Mouse (Mus musculus) heart, embryonic 13.5 days (tissue): ENCODE results near the gene Cry1. TPM values are rescaled to one million over a fixed set of nuclear protein-coding genes. Genes with fewer than 3 reads are reported as not detected.

Source experiments
- ATAC-seq: fragments of 200-750 bp; cut with Nextera tagmentation; 2 replicates; pipeline ENCODE4 v1.8.0; 2017; ENCODE audit warnings: moderate TSS enrichment; ENCODE audit not compliant: insufficient number of reproducible peaks, low FRiP score, low TSS enrichment; ENCODE audit errors: extremely low read depth
- H3K27ac ChIP-seq: fragments of 300-500 bp; sonication (generic); replicated peaks from 2 replicates; pipeline ENCODE4 v1.5.1; 2015; ENCODE audit warnings: moderate library complexity, mild to moderate bottlenecking, inconsistent platforms
- H3K27me3 ChIP-seq: fragments of 300-500 bp; sonication (generic); replicated peaks from 2 replicates; pipeline ENCODE4 v1.6.1; 2015; ENCODE audit warnings: mild to moderate bottlenecking, inconsistent platforms
- H3K36me3 ChIP-seq: fragments of 300-500 bp; sonication (generic); 2 replicates; pipeline ENCODE4 v1.6.1; 2015; ENCODE audit warnings: mild to moderate bottlenecking, inconsistent platforms
- H3K4me1 ChIP-seq: fragments of 300-500 bp; sonication (generic); 2 replicates; pipeline ENCODE4 v1.6.1; 2015; ENCODE audit warnings: inconsistent platforms
- H3K4me2 ChIP-seq: fragments of 300-500 bp; sonication (generic); 2 replicates; pipeline ENCODE4 v1.6.1; 2015; ENCODE audit warnings: inconsistent platforms, mild to moderate bottlenecking, moderate library complexity
- H3K4me3 ChIP-seq: fragments of 300-500 bp; sonication (generic); 2 replicates; pipeline ENCODE4 v1.5.1; 2015; ENCODE audit warnings: moderate library complexity, mild to moderate bottlenecking, inconsistent platforms
- H3K9ac ChIP-seq: fragments of 300-500 bp; sonication (generic); 2 replicates; pipeline ENCODE4 v1.6.1; 2015; ENCODE audit warnings: inconsistent platforms, mild to moderate bottlenecking, moderate library complexity
- H3K9me3 ChIP-seq: fragments of 300-500 bp; sonication (generic); 2 replicates; pipeline ENCODE4 v1.6.1; 2016; ENCODE audit warnings: inconsistent platforms
- WGBS: fragments of 180-500 bp; shearing (Covaris S2); methylation state at CpG from one replicate; pipeline ENCODE4 v1.1.7; 2015; ENCODE audit warnings: mixed read lengths; 5-methylcytosine and 5-hydroxymethylcytosine counted together
- polyA plus RNA-seq: library from polyadenylated mRNA; unstranded; fragments of >200 nt; fragmentation: Nextera tagmentation; extraction: Ambion mirVana; gene quantifications from 2 replicates; pipeline ENCODE4 v1.2.1, GENCODE M21; 2015

Gene Cry1
- polyA plus RNA-seq, 1 experiment from 2014 or later = 14.8 TPM

GRCm38 (mm10) chr10:85159989-85160619 is 24.8 kb downstream of the Cry1 start:
- Histone ChIP-seq H3K36me3 (no peaks in the 10 kb centered on the region), H3K4me3 (no peak overlapping the region), H3K4me2 (no peak overlapping the region), H3K9me3 (no peaks in the 10 kb centered on the region), H3K27me3 (no peaks in the 10 kb centered on the region), H3K27ac (0 out of 2 replicates have a peak overlapping the region, but pooled peaks have one; percentile 24), H3K4me1 (peaks cover 18% of the 10 kb centered on the region), H3K9ac (no peak overlapping the region)
- no peak for ATAC-seq
- 14% methylated on average over 1 of the region's 1 CpGs for WGBS

- WGBS = 83% methylated on average over 7 of the region's 7 CpGs
- H3K36me3 ChIP-seq = no peaks in the 10 kb centered on the region
Observed at GRCm38 (mm10) chr10:85157451-85157850, 27.4 kb downstream of the Cry1 start.

GRCm38 (mm10) chr10:85154195-85154594 is 30.7 kb downstream of the Cry1 start:
- H3K4me1 ChIP-seq = no peaks in the 10 kb centered on the region
- no peak overlapping the region for H3K27ac ChIP-seq
- ATAC-seq = no peak
- H3K27me3 ChIP-seq = no peaks in the 10 kb centered on the region
- no peak overlapping the region for H3K4me3 ChIP-seq
- WGBS = 17% methylated on average over 2 of the region's 2 CpGs
- no peaks in the 10 kb centered on the region for H3K9me3 ChIP-seq
- peaks cover 11% of the 10 kb centered on the region for H3K36me3 ChIP-seq
- H3K4me2 ChIP-seq = no peak overlapping the region
- no peak overlapping the region for H3K9ac ChIP-seq

More at GRCm38 (mm10) chr10:85157451-85157850, 27.4 kb downstream of the Cry1 start:
- Histone ChIP-seq H3K9ac (no peak overlapping the region), H3K27ac (no peak overlapping the region), H3K4me3 (no peak overlapping the region), H3K27me3 (no peaks in the 10 kb centered on the region), H3K4me1 (peaks cover 18% of the 10 kb centered on the region), H3K9me3 (no peaks in the 10 kb centered on the region), H3K4me2 (no peak overlapping the region)
- ATAC-seq = no peak

GRCm38 (mm10) chr10:85149226-85149625 is 35.6 kb downstream of the Cry1 start:
- 79% methylated on average over 5 of the region's 5 CpGs for WGBS
- H3K36me3 ChIP-seq = peaks cover 42% of the 10 kb centered on the region
- no peak overlapping the region for H3K4me3 ChIP-seq
- no peak overlapping the region for H3K27ac ChIP-seq
- no peaks in the 10 kb centered on the region for H3K4me1 ChIP-seq
- no peaks in the 10 kb centered on the region for H3K9me3 ChIP-seq
- H3K4me2 ChIP-seq = no peak overlapping the region
- H3K27me3 ChIP-seq = no peaks in the 10 kb centered on the region
- no peak overlapping the region for H3K9ac ChIP-seq
- no peak for ATAC-seq

- Histone ChIP-seq H3K4me2 (no peak overlapping the region), H3K9ac (no peak overlapping the region), H3K4me1 (no peaks in the 10 kb centered on the region), H3K36me3 (peaks cover 63% of the 10 kb centered on the region), H3K9me3 (no peaks in the 10 kb centered on the region), H3K27me3 (no peaks in the 10 kb centered on the region), H3K4me3 (no peak overlapping the region), H3K27ac (no peak overlapping the region)
- ATAC-seq = no peak
- WGBS = 82% methylated on average over 14 of the region's 14 CpGs
Observed at GRCm38 (mm10) chr10:85146282-85146681, 38.6 kb downstream of the Cry1 start.

- no peaks in the 10 kb centered on the region for H3K9me3 ChIP-seq
- no peak overlapping the region for H3K27ac ChIP-seq
- H3K36me3 ChIP-seq = peaks cover 45% of the 10 kb centered on the region
- no peaks in the 10 kb centered on the region for H3K27me3 ChIP-seq
- H3K4me1 ChIP-seq = no peaks in the 10 kb centered on the region
- no peak overlapping the region for H3K9ac ChIP-seq
- WGBS = 64% methylated on average over 9 of the region's 9 CpGs
- ATAC-seq = no peak
- no peak overlapping the region for H3K4me2 ChIP-seq
- no peak overlapping the region for H3K4me3 ChIP-seq
Observed at GRCm38 (mm10) chr10:85141465-85141864, 43.4 kb downstream of the Cry1 start.

- Histone ChIP-seq H3K9me3 (no peaks in the 10 kb centered on the region), H3K4me3 (no peak overlapping the region), H3K9ac (no peak overlapping the region), H3K27me3 (no peaks in the 10 kb centered on the region), H3K4me1 (no peaks in the 10 kb centered on the region), H3K27ac (no peak overlapping the region), H3K4me2 (no peak overlapping the region), H3K36me3 (peaks cover 27% of the 10 kb centered on the region)
- no peak for ATAC-seq
- 78% methylated on average over 6 of the region's 6 CpGs for WGBS
Observed at GRCm38 (mm10) chr10:85136573-85136972, 48.3 kb downstream of the Cry1 start.

GRCm38 (mm10) chr10:85128453-85128852 is 56.4 kb downstream of the Cry1 start:
- Histone ChIP-seq H3K9me3 (no peaks in the 10 kb centered on the region), H3K4me3 (peak overlapping the region; percentile 69), H3K27ac (no peak overlapping the region; the same call in 1 of the 2 replicates), H3K9ac (peak overlapping the region; percentile 65), H3K4me2 (peak overlapping the region; percentile 75), H3K27me3 (no peaks in the 10 kb centered on the region), H3K36me3 (peaks cover 23% of the 10 kb centered on the region), H3K4me1 (peaks cover 15% of the 10 kb centered on the region)
- no peak for ATAC-seq
- WGBS = 24% methylated on average over 7 of the region's 7 CpGs

- 8% methylated on average over 20 of the region's 20 CpGs for WGBS
- ATAC-seq = peak; percentile 100
- peaks cover 25% of the 10 kb centered on the region for H3K36me3 ChIP-seq
- H3K9me3 ChIP-seq = no peaks in the 10 kb centered on the region
- peak within 1 kb of the TSS; percentile 69 for H3K4me3 ChIP-seq
- peak within 1 kb of the TSS; percentile 46 for H3K27ac ChIP-seq
- H3K9ac ChIP-seq = peak within 1 kb of the TSS; percentile 85
- H3K4me2 ChIP-seq = peak within 1 kb of the TSS; percentile 75
- no peaks in the 10 kb centered on the region for H3K27me3 ChIP-seq
- H3K4me1 ChIP-seq = peaks cover 15% of the 10 kb centered on the region
Observed at GRCm38 (mm10) chr10:85127395-85128287, 57.2 kb downstream of the Cry1 start, which contains the start of gene Mterf2. Mterf2 (minus strand) TSS chr10:85128027.

- Histone ChIP-seq H3K4me3 (no peak overlapping the region), H3K9ac (no peak overlapping the region), H3K9me3 (no peaks in the 10 kb centered on the region), H3K27ac (no peak overlapping the region), H3K36me3 (peaks cover 46% of the 10 kb centered on the region), H3K4me1 (peaks cover 15% of the 10 kb centered on the region), H3K27me3 (no peaks in the 10 kb centered on the region), H3K4me2 (no peak overlapping the region)
- WGBS = 80% methylated on average over 13 of the region's 13 CpGs
- ATAC-seq = no peak
Observed at GRCm38 (mm10) chr10:85125184-85125583, 59.7 kb downstream of the Cry1 start.

GRCm38 (mm10) chr10:85114409-85114808 is 70.5 kb downstream of the Cry1 start:
- no peak overlapping the region for H3K4me2 ChIP-seq
- peaks cover 9% of the 10 kb centered on the region; the same call in 1 of the 2 replicates for H3K4me1 ChIP-seq
- H3K9me3 ChIP-seq = no peaks in the 10 kb centered on the region
- H3K4me3 ChIP-seq = no peak overlapping the region
- H3K27me3 ChIP-seq = no peaks in the 10 kb centered on the region
- H3K9ac ChIP-seq = no peak overlapping the region
- 59% methylated on average over 4 of the region's 4 CpGs for WGBS
- no peak for ATAC-seq
- H3K36me3 ChIP-seq = peaks cover 66% of the 10 kb centered on the region
- H3K27ac ChIP-seq = no peak overlapping the region
